15 mouse cellular contexts compared by ENCODE assay signal in genomic region chrX:77323644-77324043, GRCm38 (mm10).
DNase-seq lines count a peak whose midpoint lies in the region; ATAC-seq and TF ChIP-seq lines count a peak whose summit lies in the region.
"Had no signal": no experiment of that assay in that cellular context is flagged by ENCODE, and none has a peak within 500 bp of the region (broad histone marks: within the 10 kb centered on the region; RNA-seq: fewer than 3 reads in every experiment).

No protein-coding gene starts in this region.

- H3K36me3 ChIP-seq in hindbrain, postnatal 0 days (ENCODE audit: insufficient read depth, low read length), result no peaks in the 10 kb centered on the region
- H3K36me3 ChIP-seq in hindbrain, embryonic 12.5 days, result no peaks in the 10 kb centered on the region
- H3K36me3 ChIP-seq in midbrain, embryonic 13.5 days, result no peaks in the 10 kb centered on the region
- H3K36me3 ChIP-seq: embryonic facial prominence, embryonic 10.5 days; hindbrain, embryonic 13.5 days had no signal

- no peaks in the 10 kb centered on the region for H3K4me1 ChIP-seq in hindbrain, postnatal 0 days (ENCODE audit: insufficient read depth, low read length)
- no peaks in the 10 kb centered on the region for H3K4me1 ChIP-seq in hindbrain, embryonic 12.5 days
- no peaks in the 10 kb centered on the region for H3K4me1 ChIP-seq in midbrain, embryonic 13.5 days (replicated peaks)
- H3K4me1 ChIP-seq: embryonic facial prominence, embryonic 10.5 days; hindbrain, embryonic 13.5 days had no signal

- TF ChIP-seq CTCF in hindbrain, postnatal 0 days (IDR thresholded peaks at IDR 0.05; ENCODE audit: low read depth), result no peak

- H3K4me3 ChIP-seq in hindbrain, postnatal 0 days (ENCODE audit: low read length), result no peak overlapping the region
- H3K4me3 ChIP-seq in hindbrain, embryonic 12.5 days, result no peak overlapping the region
- no peak overlapping the region for H3K4me3 ChIP-seq in midbrain, embryonic 13.5 days (replicated peaks)
- H3K4me3 ChIP-seq: embryonic facial prominence, embryonic 10.5 days; hindbrain, embryonic 13.5 days had no signal

- WGBS in hindbrain, postnatal 0 days, result 33% methylated on average over 4 of the region's 4 CpGs
- 37% methylated on average over 4 of the region's 4 CpGs for WGBS in hindbrain, embryonic 12.5 days
- 29% methylated on average over 4 of the region's 4 CpGs for WGBS in midbrain, embryonic 13.5 days

- no peak overlapping the region for H3K27ac ChIP-seq in hindbrain, postnatal 0 days
- no peak overlapping the region for H3K27ac ChIP-seq in hindbrain, embryonic 12.5 days
- H3K27ac ChIP-seq in midbrain, embryonic 13.5 days, result 0 out of 2 replicates have a peak overlapping the region, but pooled peaks have one; percentile 14
- H3K27ac ChIP-seq: embryonic facial prominence, embryonic 10.5 days; hindbrain, embryonic 13.5 days had no signal

- no peak overlapping the region for H3K4me2 ChIP-seq in hindbrain, postnatal 0 days (ENCODE audit: low read depth, low read length)
- no peak overlapping the region for H3K4me2 ChIP-seq in hindbrain, embryonic 12.5 days (replicated peaks)
- H3K4me2 ChIP-seq in midbrain, embryonic 13.5 days (replicated peaks), result no peak overlapping the region
- H3K4me2 ChIP-seq: hindbrain, embryonic 13.5 days had no signal

- DNase-seq in hindbrain, postnatal 0 days (ENCODE audit: low spot score), result peak; percentile 13
- DNase-seq in brain, adult 2 months (ENCODE audit: low read depth, low spot score), result peak; percentile 72
- DNase-seq in frontal cortex, adult 2 months (ENCODE audit: extremely low spot score in 1 of 2, low spot score in 1 of 2), result peak; percentile 18 to 58
- DNase-seq in heart, postnatal 25 days (ENCODE audit: low spot score), result no peak
- DNase-seq: adrenal gland, adult 8-10 months; cerebellum, postnatal 14 days; liver, postnatal 0 days; lung, postnatal 36 days; spleen, adult 18-20 months; thymus, postnatal 25 days had no signal

- intact Hi-C loops in heart, postnatal 25 days (cut with DNase I), result no loop called here

- no peaks in the 10 kb centered on the region for H3K27me3 ChIP-seq in hindbrain, postnatal 0 days (ENCODE audit: insufficient read depth, low read length)
- no peaks in the 10 kb centered on the region for H3K27me3 ChIP-seq in hindbrain, embryonic 12.5 days
- no peaks in the 10 kb centered on the region for H3K27me3 ChIP-seq in midbrain, embryonic 13.5 days
- H3K27me3 ChIP-seq: hindbrain, embryonic 13.5 days had no signal

- no peak for ATAC-seq in hindbrain, postnatal 0 days
- ATAC-seq in hindbrain, embryonic 12.5 days (ENCODE audit: low FRiP score), result no peak
- no peak for ATAC-seq in midbrain, embryonic 13.5 days
- ATAC-seq in erythroid progenitor cell, adult 5-6 weeks (replicated peaks; ENCODE audit: low FRiP score, poor library complexity, severe bottlenecking), result no peak
- ATAC-seq: liver, postnatal 0 days had no signal

- H3K9ac ChIP-seq in hindbrain, postnatal 0 days (replicated peaks; ENCODE audit: low read length), result no peak overlapping the region
- H3K9ac ChIP-seq in hindbrain, embryonic 12.5 days, result no peak overlapping the region
- H3K9ac ChIP-seq in midbrain, embryonic 13.5 days (replicated peaks), result no peak overlapping the region
- H3K9ac ChIP-seq: hindbrain, embryonic 13.5 days; liver, postnatal 0 days had no signal

- no peaks in the 10 kb centered on the region for H3K9me3 ChIP-seq in hindbrain, postnatal 0 days (ENCODE audit: low read length)
- H3K9me3 ChIP-seq in hindbrain, embryonic 12.5 days (replicated peaks), result no peaks in the 10 kb centered on the region
- no peaks in the 10 kb centered on the region for H3K9me3 ChIP-seq in midbrain, embryonic 13.5 days
- H3K9me3 ChIP-seq: embryonic facial prominence, embryonic 10.5 days; hindbrain, embryonic 13.5 days had no signal
